Mouse (Mus musculus): ENCODE results near the gene Stx3. TPM values are rescaled to one million over a fixed set of nuclear protein-coding genes. Genes with fewer than 3 reads are reported as not detected.

Stx3 gene
- total and polyA plus RNA-seq, 3 experiments = 0.16 to 4.7 (median 1.4) TPM

- TF ChIP-seq ZMIZ1 (IDR thresholded peaks at IDR 0.05; ENCODE audit: low read depth, low read length) = no peak
Measured at GRCm38 (mm10) chr19:11854821-11855220, 35.6 kb upstream of the Stx3 start (continued).

GRCm38 (mm10) chr19:11852652-11853051, 33.4 kb upstream of the Stx3 start:
- dilution Hi-C loops (cut with MboI; ENCODE audit: extremely low pct_ligation_motif_present, extremely low pct_unique_long_range_greater_than_20kb, low sequenced_read_pairs) (no loop called here), in situ Hi-C loops (cut with MboI; ENCODE audit: low pct_ligation_motif_present, low pct_unique_long_range_greater_than_20kb, low sequenced_read_pairs) (no loop called here)
- Histone ChIP-seq H3K27ac (ENCODE audit: insufficient read depth, low read depth) (no peak overlapping the region), H3K79me2 (replicated peaks; ENCODE audit: control insufficient read depth, extremely low read depth, insufficient read depth, poor library complexity, severe bottlenecking) (no peaks in the 10 kb centered on the region), H3K9me3 (replicated peaks; ENCODE audit: low read length) (no peaks in the 10 kb centered on the region), H3K27me3 (replicated peaks) (no peaks in the 10 kb centered on the region), H3K4me1 (ENCODE audit: control insufficient read depth in 1 of 2, insufficient read depth in 2 of 2) (peaks cover 3 to 16% of the 10 kb centered on the region in 2 experiments; a peak in 2 of 4 replicates), H3K36me3 (replicated peaks in 1 of 2; ENCODE audit: control insufficient read depth in 1 of 2, insufficient read depth in 1 of 2, low read length in 1 of 2) (no peaks in the 10 kb centered on the region), H3K4me2 (ENCODE audit: insufficient read depth, low read depth, poor library complexity, severe bottlenecking) (no peak overlapping the region), H3K9ac (ENCODE audit: insufficient read depth, low read depth) (no peak overlapping the region), H3K4me3 (replicated peaks in 1 of 3; ENCODE audit: low read depth in 2 of 3, low read length in 2 of 3, poor library complexity in 1 of 3) (no peak overlapping the region)
- no peak for TF ChIP-seq TCF12 (IDR thresholded peaks at IDR 0.05; ENCODE audit: low read depth, low read length)
- no peak for TF ChIP-seq ELF1 (IDR thresholded peaks at IDR 0.05; ENCODE audit: low read depth, low read length)
- TF ChIP-seq MYC (IDR thresholded peaks at IDR 0.05; ENCODE audit: low read depth, low read length) = no peak
- TF ChIP-seq MAX (IDR thresholded peaks at IDR 0.05; ENCODE audit: low read length) = no peak
- TF ChIP-seq CHD1 (IDR thresholded peaks at IDR 0.05; ENCODE audit: low read depth, low read length) = no peak
- no peak for TF ChIP-seq ZMIZ1 (IDR thresholded peaks at IDR 0.05; ENCODE audit: low read depth, low read length)
- TF ChIP-seq TBP (conservative IDR thresholded peaks at IDR 0.05; ENCODE audit: low read depth, low read length) = no peak
- TF ChIP-seq E2F4 (IDR thresholded peaks at IDR 0.05; ENCODE audit: insufficient replicate concordance, low read depth, low read length) = no peak
- DNase-seq (ENCODE audit: extremely low read depth) = peak; percentile 2

GRCm38 (mm10) chr19:11846333-11846732, 27.1 kb upstream of the Stx3 start:
- H3K27ac ChIP-seq (ENCODE audit: insufficient read depth, low read depth) = no peak overlapping the region
- H3K79me2 ChIP-seq (replicated peaks; ENCODE audit: control insufficient read depth, extremely low read depth, insufficient read depth, poor library complexity, severe bottlenecking) = no peaks in the 10 kb centered on the region
- no peak overlapping the region for H3K4me2 ChIP-seq (ENCODE audit: insufficient read depth, low read depth, poor library complexity, severe bottlenecking)
- in situ Hi-C loops (cut with MboI; ENCODE audit: low pct_ligation_motif_present, low pct_unique_long_range_greater_than_20kb, low sequenced_read_pairs) (no loop called here), dilution Hi-C loops (cut with MboI; ENCODE audit: extremely low pct_ligation_motif_present, extremely low pct_unique_long_range_greater_than_20kb, low sequenced_read_pairs) (no loop called here)
- H3K27me3 ChIP-seq (replicated peaks) = no peaks in the 10 kb centered on the region
- no peak overlapping the region for H3K4me3 ChIP-seq (replicated peaks in 1 of 3; ENCODE audit: low read depth in 2 of 3, low read length in 2 of 3, poor library complexity in 1 of 3)
- H3K9me3 ChIP-seq (replicated peaks; ENCODE audit: low read length) = no peaks in the 10 kb centered on the region
- H3K36me3 ChIP-seq (replicated peaks in 1 of 2; ENCODE audit: control insufficient read depth in 1 of 2, insufficient read depth in 1 of 2, low read length in 1 of 2) = no peaks in the 10 kb centered on the region
- DNase-seq (ENCODE audit: extremely low read depth) = no peak
- 0 out of 4 replicates have a peak, but pooled peaks cover 0 to 2% of the 10 kb centered on the region in 2 experiments for H3K4me1 ChIP-seq (ENCODE audit: control insufficient read depth in 1 of 2, insufficient read depth in 2 of 2)
- TF ChIP-seq MYC (IDR thresholded peaks at IDR 0.05; ENCODE audit: low read depth, low read length) = no peak
- TF ChIP-seq GABPA (IDR thresholded peaks at IDR 0.05; ENCODE audit: insufficient replicate concordance, low read depth, low read length) = no peak
- TF ChIP-seq HCFC1 (IDR thresholded peaks at IDR 0.05; ENCODE audit: low read depth, low read length) = no peak
- TF ChIP-seq POLR2A (IDR thresholded peaks at IDR 0.05; ENCODE audit: low read depth, low read length) = no peak
- TF ChIP-seq USF1 (IDR thresholded peaks at IDR 0.05; ENCODE audit: low read depth, low read length) = no peak
- no peak for TF ChIP-seq CTCF (conservative IDR thresholded peaks at IDR 0.05 in 1 of 2, IDR thresholded peaks at IDR 0.05 in 1 of 2; ENCODE audit: low read depth in 2 of 2, low read length in 2 of 2)
- TF ChIP-seq UBTF (IDR thresholded peaks at IDR 0.05; ENCODE audit: low read depth, low read length) = no peak
- TF ChIP-seq SIN3A (IDR thresholded peaks at IDR 0.05; ENCODE audit: low read length) = no peak
- TF ChIP-seq ZKSCAN1 (IDR thresholded peaks at IDR 0.05; ENCODE audit: borderline replicate concordance, low read depth, low read length) = no peak
- TF ChIP-seq RCOR1 (conservative IDR thresholded peaks at IDR 0.05; ENCODE audit: low read depth, low read length) = no peak
- no peak for TF ChIP-seq MAZ (IDR thresholded peaks at IDR 0.05; ENCODE audit: low read depth, low read length)
- no peak for TF ChIP-seq JUN (IDR thresholded peaks at IDR 0.05; ENCODE audit: insufficient read depth, low read depth, low read length)
- TF ChIP-seq SMC3 (IDR thresholded peaks at IDR 0.05; ENCODE audit: low read depth, low read length) = no peak
- TF ChIP-seq POLR2AphosphoS2 (IDR thresholded peaks at IDR 0.05; ENCODE audit: low read depth, low read length) = no peak
- no peak for TF ChIP-seq ETS1 (conservative IDR thresholded peaks at IDR 0.05; ENCODE audit: low read depth, low read length)
- no peak overlapping the region for H3K9ac ChIP-seq (ENCODE audit: insufficient read depth, low read depth)

All from CH12.LX (cell line).